Mouse (Mus musculus) olfactory bulb, adult 2 months (tissue): ENCODE data around the gene Ccdc141. TPM values are rescaled to one million over a fixed set of nuclear protein-coding genes. Genes with fewer than 3 reads are reported as not detected.

Experiments used
- H3K27ac ChIP-seq: fragments of 200-500 bp; 2 replicates; pipeline ENCODE4 v1.5.1; 2012; ENCODE audit warnings: low read depth, low read length; ENCODE audit not compliant: insufficient read depth
- H3K4me1 ChIP-seq: fragments of 200-500 bp; 2 replicates; pipeline ENCODE4 v1.6.1; 2012; ENCODE audit warnings: low read length; ENCODE audit not compliant: control insufficient read depth, insufficient read depth
- H3K4me3 ChIP-seq: fragments of 200-500 bp; 2 replicates; pipeline ENCODE4 v1.5.1; 2012; ENCODE audit warnings: mild to moderate bottlenecking, low read depth, low read length, moderate library complexity; ENCODE audit not compliant: insufficient read depth
- CTCF ChIP-seq: fragments of 200-500 bp; IDR thresholded peaks from 2 replicates; pipeline ENCODE4 v1.5.1; 2012; ENCODE audit warnings: low read depth, mild to moderate bottlenecking, low read length, moderate library complexity; ENCODE audit not compliant: insufficient read depth
- POLR2A ChIP-seq: fragments of 200-500 bp; IDR thresholded peaks from 2 replicates; pipeline ENCODE4 v1.6.1; 2012; ENCODE audit warnings: mild to moderate bottlenecking, low read depth, low read length, moderate library complexity; ENCODE audit not compliant: insufficient read depth
- WGBS: fragments of 180-500 bp; shearing (Covaris S2); methylation state at CpG from one replicate; pipeline ENCODE4 v1.1.7; 2018; 5-methylcytosine and 5-hydroxymethylcytosine counted together
- polyA plus RNA-seq: library from polyadenylated mRNA; stranded (reverse); fragments of >200 nt; gene quantifications from 2 replicates; pipeline ENCODE4 v1.2.4, GENCODE M21; 2012; ENCODE audit warnings: low replicate concordance; ENCODE audit not compliant: missing spikeins, insufficient read depth, insufficient read length

Ccdc141 gene
- polyA plus RNA-seq, 1 experiment, result not detected

DNA sequence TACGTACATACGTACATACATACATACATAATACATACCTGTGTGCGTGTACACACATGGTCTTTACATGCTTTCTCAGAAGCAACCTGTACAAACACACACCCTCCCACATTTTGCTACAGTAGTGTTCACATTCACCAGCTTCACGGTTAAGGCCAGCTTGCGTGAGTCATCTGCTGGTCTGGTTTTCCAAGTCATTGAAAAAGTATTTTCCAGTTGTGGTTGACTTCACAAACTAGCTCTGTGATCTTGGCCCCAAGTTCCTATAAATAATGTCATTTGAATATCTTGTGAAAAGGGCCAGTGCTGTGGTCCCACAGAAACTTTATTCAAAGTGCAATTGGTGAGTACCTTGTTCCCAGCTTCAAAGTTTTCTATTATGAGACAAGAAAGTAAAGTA, 67.9 kb downstream of the Ccdc141 start:
- TF ChIP-seq POLR2A (no peak), CTCF (no peak)
- 81% methylated on average over 5 of the region's 5 CpGs for WGBS
- no peaks in the 10 kb centered on the region for H3K4me1 ChIP-seq

DNA sequence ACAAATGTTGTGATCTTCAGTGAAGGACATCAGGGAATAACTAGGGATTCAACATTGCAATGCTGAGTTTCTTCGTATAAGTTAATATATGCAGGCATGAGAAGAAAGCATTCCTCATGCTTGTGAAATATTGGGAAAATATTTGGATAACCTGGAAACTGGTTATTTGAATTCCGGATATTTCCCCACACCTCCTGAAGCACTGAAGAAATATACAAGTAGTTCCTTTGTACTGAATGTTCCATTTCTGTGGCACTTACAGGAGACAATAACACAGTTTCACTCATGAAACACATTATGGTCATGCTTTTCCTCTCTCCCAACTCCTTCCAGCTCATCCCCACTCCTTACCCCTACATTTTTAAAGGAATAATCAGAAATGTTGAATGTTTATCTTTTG, 70.6 kb downstream of the Ccdc141 start:
- TF ChIP-seq POLR2A (no peak), CTCF (no peak)
- 75% methylated on average over 2 of the region's 2 CpGs for WGBS
- Histone ChIP-seq H3K4me1 (no peaks in the 10 kb centered on the region), H3K4me3 (no peak overlapping the region), H3K27ac (no peak overlapping the region)

More for the DNA sequence above, 67.9 kb downstream of the Ccdc141 start:
- no peak overlapping the region for H3K4me3 ChIP-seq
- H3K27ac ChIP-seq, result no peak overlapping the region

DNA sequence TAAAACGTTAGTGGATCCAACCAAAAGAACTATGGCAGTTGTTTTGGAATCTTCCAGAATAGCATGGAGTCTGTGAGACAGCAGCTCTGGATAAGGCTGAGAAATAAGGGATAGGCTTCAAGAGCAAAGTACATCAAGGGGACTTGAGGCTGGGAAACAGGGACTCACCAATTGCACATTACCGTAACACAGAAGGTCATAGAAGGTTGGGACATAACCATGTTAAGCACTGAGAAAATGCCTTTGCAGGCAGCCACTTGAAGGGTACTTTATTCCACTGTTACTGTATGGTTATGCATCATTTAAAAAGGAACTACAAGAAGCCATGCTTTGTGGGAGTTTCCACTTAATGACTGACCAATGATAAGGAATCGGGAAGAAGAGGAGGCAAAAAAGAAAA, 71.7 kb downstream of the Ccdc141 start:
- H3K4me3 ChIP-seq, result no peak overlapping the region
- TF ChIP-seq POLR2A (no peak), CTCF (no peak)
- 96% methylated on average over 3 of the region's 3 CpGs for WGBS
- no peak overlapping the region for H3K27ac ChIP-seq
- no peaks in the 10 kb centered on the region for H3K4me1 ChIP-seq

DNA sequence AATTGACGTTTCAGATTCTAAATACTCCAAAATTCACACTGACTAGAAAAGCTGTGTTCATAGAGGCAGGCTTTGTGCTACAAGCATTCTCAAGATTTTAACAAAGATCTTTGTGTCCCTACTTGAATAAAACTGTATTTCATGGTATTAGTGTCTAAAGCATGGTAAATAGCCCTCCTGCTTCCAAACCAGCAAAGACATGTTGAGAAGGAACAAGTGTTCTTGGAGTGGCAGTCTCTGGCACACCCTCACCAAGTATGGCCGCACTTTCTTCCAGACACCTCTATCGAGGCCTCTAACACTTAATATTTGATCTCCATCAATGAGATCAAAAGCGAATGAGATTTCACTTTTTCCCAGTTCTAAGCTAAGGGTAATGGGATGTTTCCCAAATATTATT, 78.7 kb downstream of the Ccdc141 start:
- WGBS, result 78% methylated on average over 4 of the region's 4 CpGs
- no peaks in the 10 kb centered on the region for H3K4me1 ChIP-seq
- TF ChIP-seq POLR2A, result no peak
- TF ChIP-seq CTCF, result no peak
- no peak overlapping the region for H3K27ac ChIP-seq
- H3K4me3 ChIP-seq, result no peak overlapping the region

DNA sequence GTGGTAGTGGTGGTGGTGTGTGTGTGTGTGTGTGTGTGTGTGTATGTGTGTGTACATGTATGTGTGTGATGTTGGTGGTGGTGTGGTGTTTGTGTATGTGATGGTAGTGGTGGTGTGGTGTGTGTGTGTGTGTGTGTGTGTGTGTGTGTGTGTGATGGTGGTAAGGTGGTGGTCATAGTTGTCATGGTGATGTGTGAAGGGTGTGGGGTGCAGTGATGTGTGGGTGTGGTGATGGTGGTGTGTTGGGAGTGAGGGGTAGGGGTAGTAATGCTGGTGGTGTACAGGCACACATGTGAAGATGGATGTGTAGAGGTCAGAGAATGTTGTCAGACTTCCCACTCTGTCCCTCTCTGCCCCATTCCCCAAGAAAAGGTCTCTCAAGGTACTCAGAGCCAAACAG, 85.1 kb downstream of the Ccdc141 start:
- TF ChIP-seq CTCF (no peak), POLR2A (no peak)
- H3K27ac ChIP-seq, result no peak overlapping the region
- no peak overlapping the region for H3K4me3 ChIP-seq
- H3K4me1 ChIP-seq, result no peaks in the 10 kb centered on the region

DNA sequence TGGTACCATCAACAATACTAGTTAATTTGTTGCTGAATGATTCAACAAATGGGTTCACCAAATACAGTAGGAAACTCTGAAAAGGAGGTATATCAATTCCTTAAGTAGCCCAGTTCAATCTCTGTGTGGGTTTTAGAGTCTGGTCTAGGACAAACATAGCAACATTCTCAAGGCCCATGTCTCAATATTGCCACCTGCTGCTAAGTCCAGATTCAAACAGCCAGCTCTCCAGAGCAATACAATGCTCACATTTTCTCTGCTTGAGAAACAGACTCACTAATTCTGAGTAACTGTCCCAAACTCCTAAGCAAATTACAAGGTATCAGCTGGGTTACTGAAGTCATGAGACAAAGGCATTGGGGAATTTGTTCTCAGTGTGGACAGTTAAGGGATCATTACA, 85.8 kb downstream of the Ccdc141 start:
- TF ChIP-seq CTCF, result no peak
- no peak for TF ChIP-seq POLR2A
- Histone ChIP-seq H3K4me1 (no peaks in the 10 kb centered on the region), H3K27ac (no peak overlapping the region), H3K4me3 (no peak overlapping the region)

DNA sequence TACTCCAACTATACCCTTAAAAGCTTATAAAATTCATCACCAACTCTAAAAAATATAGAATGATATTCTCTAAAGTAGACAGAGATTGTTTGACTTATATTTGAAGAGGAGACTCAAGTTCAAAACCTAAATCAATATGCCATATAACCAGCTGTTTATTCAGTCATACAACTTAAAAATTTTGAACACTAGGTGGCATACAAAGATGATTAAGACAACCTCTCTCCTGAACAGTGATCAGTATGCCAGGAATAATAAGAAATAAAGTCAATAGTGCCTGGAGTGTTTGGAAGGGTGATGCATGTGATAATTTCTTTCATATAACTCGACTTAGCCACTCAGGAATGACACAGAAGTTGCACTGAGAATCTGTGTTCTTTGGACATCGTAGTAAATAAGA, 89.3 kb downstream of the Ccdc141 start:
- no peaks in the 10 kb centered on the region for H3K4me1 ChIP-seq
- H3K27ac ChIP-seq, result no peak overlapping the region
- no peak overlapping the region for H3K4me3 ChIP-seq
- WGBS, result 82% methylated on average over 2 of the region's 2 CpGs
- no peak for TF ChIP-seq POLR2A
- TF ChIP-seq CTCF, result no peak

DNA sequence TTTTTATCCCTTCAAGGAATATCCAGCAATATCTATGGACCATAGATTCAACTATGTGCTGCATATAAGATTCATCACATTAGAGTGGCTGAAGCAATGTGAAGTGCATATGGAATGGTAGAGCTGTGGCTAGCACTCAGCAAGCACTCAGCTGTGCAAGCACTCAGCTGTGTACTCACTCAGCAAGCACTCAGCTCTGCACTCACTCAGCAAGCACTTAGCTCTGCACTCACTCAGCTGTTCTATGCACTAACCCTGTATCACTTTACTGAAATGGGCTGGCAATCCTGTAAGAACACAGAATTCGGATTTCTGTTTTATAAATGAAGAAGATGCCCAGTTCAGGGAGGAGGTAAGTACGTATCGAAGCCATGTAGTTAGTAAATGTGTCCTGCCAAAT, 89.8 kb downstream of the Ccdc141 start:
- Histone ChIP-seq H3K27ac (no peak overlapping the region), H3K4me1 (no peaks in the 10 kb centered on the region), H3K4me3 (no peak overlapping the region)
- 97% methylated on average over 3 of the region's 3 CpGs for WGBS
- no peak for TF ChIP-seq CTCF
- TF ChIP-seq POLR2A, result no peak

DNA sequence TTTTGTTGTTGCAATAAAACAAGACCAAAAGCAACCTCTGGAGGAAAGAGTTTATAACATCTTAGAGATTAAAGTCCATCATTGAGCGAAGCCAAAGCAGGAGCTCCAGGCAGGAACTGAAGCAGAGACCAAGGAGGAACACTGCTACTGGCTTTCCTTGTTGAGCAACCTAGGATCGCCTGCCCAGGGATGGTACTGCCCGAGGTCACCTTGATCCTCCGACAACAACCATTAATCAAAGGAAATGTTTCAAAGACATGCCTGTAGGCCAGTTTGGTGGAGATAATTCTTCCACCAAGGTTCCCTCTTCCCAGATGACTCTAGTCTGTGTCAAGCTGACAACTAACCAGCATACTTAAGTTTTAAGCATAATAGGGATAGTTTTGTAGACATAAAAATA, 91.7 kb downstream of the Ccdc141 start:
- 95% methylated on average over 4 of the region's 4 CpGs for WGBS
- TF ChIP-seq POLR2A, result no peak
- no peak for TF ChIP-seq CTCF
- H3K4me1 ChIP-seq, result no peaks in the 10 kb centered on the region; the same call in 1 of the 2 replicates

DNA sequence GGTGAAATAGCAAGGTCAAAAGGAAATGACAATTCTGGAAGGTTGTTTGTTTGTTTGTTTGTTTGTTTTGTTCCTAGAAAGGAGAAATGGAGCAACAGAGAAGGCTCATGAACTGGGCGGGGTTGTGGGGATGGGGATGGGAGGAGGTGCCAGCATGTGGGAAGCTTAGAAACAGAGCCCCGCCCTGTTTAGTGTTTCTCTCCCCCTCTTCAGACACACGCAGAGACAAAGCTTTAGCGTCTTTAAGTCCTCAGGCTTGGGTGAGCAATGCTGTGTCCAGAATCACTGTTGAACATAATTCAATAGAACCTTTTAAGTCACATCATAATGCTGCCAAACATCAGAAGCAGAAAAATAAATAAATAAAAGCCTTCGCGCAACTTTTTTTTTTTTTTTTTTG, 96.1 kb downstream of the Ccdc141 start:
- 43% methylated on average over 6 of the region's 6 CpGs for WGBS
- no peaks in the 10 kb centered on the region; the same call in 1 of the 2 replicates for H3K4me1 ChIP-seq
- no peak overlapping the region for H3K4me3 ChIP-seq
- no peak overlapping the region for H3K27ac ChIP-seq
- TF ChIP-seq POLR2A, result no peak
- no peak for TF ChIP-seq CTCF

More for the DNA sequence above, 91.7 kb downstream of the Ccdc141 start:
- H3K4me3 ChIP-seq, result no peak overlapping the region
- no peak overlapping the region for H3K27ac ChIP-seq

DNA sequence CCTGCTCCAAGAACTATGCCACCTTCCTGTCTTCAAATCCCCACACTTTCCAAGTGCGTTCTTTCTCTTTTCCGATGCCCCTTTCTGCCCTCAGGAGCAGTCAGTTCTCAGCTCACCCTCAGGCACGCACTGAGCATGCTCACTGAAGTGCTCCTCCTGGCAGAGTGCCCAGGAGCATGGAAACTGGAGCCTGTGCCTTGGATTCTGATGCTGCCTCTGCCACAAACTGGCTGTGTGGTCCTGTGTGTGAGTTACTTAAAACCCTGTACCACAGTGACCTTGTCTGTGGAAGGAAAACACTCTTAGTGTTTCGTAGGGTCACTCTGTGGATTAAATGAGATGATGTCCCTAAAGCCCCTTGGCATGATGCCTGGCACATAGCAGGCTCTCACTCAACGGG, 96.5 kb downstream of the Ccdc141 start:
- H3K4me1 ChIP-seq, result no peaks in the 10 kb centered on the region; the same call in 1 of the 2 replicates
- H3K27ac ChIP-seq, result no peak overlapping the region
- WGBS, result 59% methylated on average over 5 of the region's 5 CpGs
- no peak overlapping the region for H3K4me3 ChIP-seq
- TF ChIP-seq POLR2A (no peak), CTCF (no peak)
